Mouse (Mus musculus) ES-Bruce4 (cell line): ENCODE data around the gene H3f3a.

Experiments
- CTCF ChIP-seq: IDR thresholded peaks from one replicate; pipeline ENCODE4 v1.8.1; 2011; ENCODE audit warnings: low read depth, low read length
- POLR2A ChIP-seq: IDR thresholded peaks from one replicate; pipeline ENCODE4 v1.8.1; 2011; ENCODE audit warnings: low read length; ENCODE audit not compliant: insufficient read depth

- TF ChIP-seq CTCF, result no peak
- TF ChIP-seq POLR2A, result no peak
These were observed 36.1 kb upstream of the H3f3a start for GRCm38 (mm10) chr1:180849701-180850301.
